Mouse (Mus musculus): ENCODE data around the gene Tnfrsf13c.

Tnfrsf13c gene

GRCm38 (mm10) chr15:82184656-82185055 lies 39.5 kb downstream of the Tnfrsf13c start:
- DNase-seq (ENCODE audit: low read depth, low spot score): no peak

GRCm38 (mm10) chr15:82184183-82184582 lies 40.0 kb downstream of the Tnfrsf13c start:
- DNase-seq (ENCODE audit: low read depth, low spot score): no peak

GRCm38 (mm10) chr15:82183596-82183995 lies 40.6 kb downstream of the Tnfrsf13c start:
- no peak for DNase-seq (ENCODE audit: low read depth, low spot score)

- peak; percentile 61 for DNase-seq (ENCODE audit: low read depth, low spot score)
Observed at GRCm38 (mm10) chr15:82182311-82182710, 41.9 kb downstream of the Tnfrsf13c start.

GRCm38 (mm10) chr15:82181131-82181530 lies 43.0 kb downstream of the Tnfrsf13c start:
- DNase-seq (ENCODE audit: low read depth, low spot score): no peak

- DNase-seq (ENCODE audit: low read depth, low spot score): peak; percentile 67
Observed at GRCm38 (mm10) chr15:82177743-82178290, 46.4 kb downstream of the Tnfrsf13c start.

- no peak for DNase-seq (ENCODE audit: low read depth, low spot score)
Observed at GRCm38 (mm10) chr15:82175091-82175490, 49.1 kb downstream of the Tnfrsf13c start.

- DNase-seq (ENCODE audit: low read depth, low spot score): no peak
Observed at GRCm38 (mm10) chr15:82172648-82173047, 51.5 kb downstream of the Tnfrsf13c start.

All from R1 (cell line).